Mouse (Mus musculus): Measurements from ENCODE around the gene Hoxa7. TPM values are rescaled to one million over a fixed set of nuclear protein-coding genes. Genes with fewer than 3 reads are reported as not detected.

The Hoxa7 gene
- total RNA-seq, 2 experiments from 2014 or later = 0.40 to 0.41 TPM

- DNase-seq = peak; percentile 87 to 92
- intact Hi-C loops (cut with DNase I) = loop anchor here (1.0 to 5.0 kb wide), 3 partner anchors 583 to 710 kb away; no protein-coding TSS in a partner anchor
Measured at GRCm38 (mm10) chr6:52256956-52257355, 35.3 kb upstream of the Hoxa7 start.

- intact Hi-C loops (cut with DNase I) = no loop called here
Measured at GRCm38 (mm10) chr6:52253511-52254500, 32.2 kb upstream of the Hoxa7 start.

GRCm38 (mm10) chr6:52252775-52253376 lies 31.2 kb upstream of the Hoxa7 start:
- intact Hi-C loops (cut with DNase I) = no loop called here
- DNase-seq = no peak

More at GRCm38 (mm10) chr6:52253511-52254500, 32.2 kb upstream of the Hoxa7 start:
- DNase-seq = peak in 1 of 2 experiments; percentile 55

GRCm38 (mm10) chr6:52252016-52252774 lies 30.5 kb upstream of the Hoxa7 start:
- intact Hi-C loops (cut with DNase I) = no loop called here
- no peak for DNase-seq

GRCm38 (mm10) chr6:52251177-52251879 lies 29.7 kb upstream of the Hoxa7 start:
- DNase-seq = no peak
- intact Hi-C loops (cut with DNase I) = no loop called here

- DNase-seq = no peak
- intact Hi-C loops (cut with DNase I) = no loop called here
Measured at GRCm38 (mm10) chr6:52249826-52250225, 28.2 kb upstream of the Hoxa7 start.

- intact Hi-C loops (cut with DNase I) = no loop called here
- no peak for DNase-seq
Measured at GRCm38 (mm10) chr6:52249415-52249738, 27.7 kb upstream of the Hoxa7 start.

GRCm38 (mm10) chr6:52248638-52249414 lies 27.2 kb upstream of the Hoxa7 start:
- DNase-seq = no peak
- intact Hi-C loops (cut with DNase I) = no loop called here

GRCm38 (mm10) chr6:52247766-52248637 lies 26.3 kb upstream of the Hoxa7 start:
- DNase-seq = no peak
- intact Hi-C loops (cut with DNase I) = no loop called here

- no peak for DNase-seq
- intact Hi-C loops (cut with DNase I) = no loop called here
Measured at GRCm38 (mm10) chr6:52246916-52247315, 25.3 kb upstream of the Hoxa7 start.

- DNase-seq = peak in 1 of 2 experiments; percentile 32
- intact Hi-C loops (cut with DNase I) = no loop called here
Measured at GRCm38 (mm10) chr6:52246403-52246803, 24.7 kb upstream of the Hoxa7 start.

GRCm38 (mm10) chr6:52245757-52246142 lies 24.1 kb upstream of the Hoxa7 start, which contains the start of gene Hoxa11:
Gene Hoxa11, minus strand, starts transcription at chr6:52245810.
- intact Hi-C loops (cut with DNase I) = no loop called here

GRCm38 (mm10) chr6:52245040-52245756 lies 23.5 kb upstream of the Hoxa7 start:
- intact Hi-C loops (cut with DNase I) = no loop called here
- no peak for DNase-seq

More at GRCm38 (mm10) chr6:52245757-52246142, 24.1 kb upstream of the Hoxa7 start, which contains the start of gene Hoxa11:
- no peak for DNase-seq

- intact Hi-C loops (cut with DNase I) = no loop called here
- DNase-seq = no peak
Measured at GRCm38 (mm10) chr6:52244471-52245039, 22.9 kb upstream of the Hoxa7 start.

- DNase-seq = no peak
- intact Hi-C loops (cut with DNase I) = no loop called here
Measured at GRCm38 (mm10) chr6:52243681-52244121, 22.0 kb upstream of the Hoxa7 start.

GRCm38 (mm10) chr6:52242801-52243332 lies 21.2 kb upstream of the Hoxa7 start:
- intact Hi-C loops (cut with DNase I) = no loop called here
- no peak for DNase-seq

GRCm38 (mm10) chr6:52241001-52241621 lies 19.5 kb upstream of the Hoxa7 start:
- no peak for DNase-seq

More at GRCm38 (mm10) chr6:52241001-52241621, 19.5 kb upstream of the Hoxa7 start:
- intact Hi-C loops (cut with DNase I) = no loop called here
